In genomic region chr3:154424589-154424988, GRCm38 (mm10) we compare ENCODE assay signal across 23 mouse cellular contexts.
"Had no signal": no experiment of that assay in that cellular context is flagged by ENCODE, and none has a peak within 500 bp of the region (broad histone marks: within the 10 kb centered on the region; RNA-seq: fewer than 3 reads in every experiment).

No protein-coding gene starts in this region.

- H3K9me3 ChIP-seq: hindbrain, embryonic 13.5 days; hindbrain, embryonic 15.5 days; kidney, embryonic 15.5 days; limb, embryonic 13.5 days; limb, embryonic 15.5 days had no signal

- H3K9ac ChIP-seq: forebrain, postnatal 0 days; heart, embryonic 12.5 days; hindbrain, embryonic 13.5 days; hindbrain, embryonic 15.5 days; kidney, embryonic 15.5 days; limb, embryonic 13.5 days; limb, embryonic 15.5 days had no signal

- H3K4me1 ChIP-seq: heart, embryonic 12.5 days; hindbrain, embryonic 13.5 days; hindbrain, embryonic 15.5 days; kidney, embryonic 15.5 days; limb, embryonic 13.5 days; limb, embryonic 15.5 days had no signal

- H3K27ac ChIP-seq: hindbrain, embryonic 13.5 days; hindbrain, embryonic 15.5 days; hindbrain, postnatal 0 days; kidney, embryonic 15.5 days; kidney, postnatal 0 days; limb, embryonic 13.5 days; limb, embryonic 15.5 days had no signal

- H3K36me3 ChIP-seq: heart, embryonic 12.5 days; hindbrain, embryonic 13.5 days; hindbrain, embryonic 15.5 days; kidney, embryonic 15.5 days; limb, embryonic 13.5 days; limb, embryonic 15.5 days had no signal

- H3K4me3 ChIP-seq: heart, embryonic 12.5 days; hindbrain, embryonic 13.5 days; hindbrain, embryonic 15.5 days; kidney, embryonic 15.5 days; limb, embryonic 13.5 days; limb, embryonic 15.5 days had no signal

- ATAC-seq: forebrain, postnatal 0 days; hindbrain, postnatal 0 days; intestine, embryonic 16.5 days had no signal

- H3K4me2 ChIP-seq: heart, embryonic 12.5 days; hindbrain, embryonic 13.5 days; hindbrain, embryonic 15.5 days; kidney, embryonic 15.5 days; limb, embryonic 13.5 days; limb, embryonic 15.5 days had no signal

- H3K27me3 ChIP-seq: heart, embryonic 12.5 days; hindbrain, embryonic 13.5 days; hindbrain, embryonic 15.5 days; kidney, embryonic 15.5 days; limb, embryonic 13.5 days; limb, embryonic 15.5 days had no signal

- DNase-seq: forebrain, postnatal 0 days; gastrocnemius, postnatal 14 days; gastrocnemius, postnatal 36 days; heart, adult 18-20 months; heart, postnatal 14 days; heart, postnatal 36 days; kidney, adult 11 months; kidney, adult 2 months; kidney, adult 9 months; kidney, postnatal 14 days; kidney, postnatal 36 days; layer of hippocampus, adult 9-11 months; layer of hippocampus, postnatal 36 days; left cerebral cortex, postnatal 4 days had no signal
